Mouse (Mus musculus) heart, embryonic 15.5 days (tissue): ENCODE results near the gene Bax. TPM values are rescaled to one million over a fixed set of nuclear protein-coding genes. Genes with fewer than 3 reads are reported as not detected.
"Not testable (repeated sequence)": the region's sequence is repeated elsewhere in the genome, so short reads cannot be mapped to it uniquely, and the experiment has no call there.

Experiments used
- ATAC-seq: fragments of 200-750 bp; cut with Nextera tagmentation; replicated peaks from 2 replicates; pipeline ENCODE4 v1.8.0; 2017; ENCODE audit warnings: low read depth, moderate TSS enrichment; ENCODE audit not compliant: insufficient number of reproducible peaks, insufficient read depth, low FRiP score
- H3K27ac ChIP-seq: fragments of 300-500 bp; sonication (generic); 2 replicates; pipeline ENCODE4 v1.5.1; 2015; ENCODE audit warnings: mild to moderate bottlenecking, inconsistent platforms
- H3K27me3 ChIP-seq: fragments of 300-500 bp; sonication (generic); 2 replicates; pipeline ENCODE4 v1.6.1; 2015; ENCODE audit warnings: inconsistent platforms
- H3K36me3 ChIP-seq: fragments of 300-500 bp; sonication (generic); 2 replicates; pipeline ENCODE4 v1.6.1; 2015; ENCODE audit warnings: mild to moderate bottlenecking, inconsistent platforms
- H3K4me1 ChIP-seq: fragments of 300-500 bp; sonication (generic); replicated peaks from 2 replicates; pipeline ENCODE4 v1.6.1; 2015; ENCODE audit warnings: inconsistent platforms
- H3K4me2 ChIP-seq: fragments of 300-500 bp; sonication (generic); 2 replicates; pipeline ENCODE4 v1.6.1; 2015; ENCODE audit warnings: inconsistent platforms, mild to moderate bottlenecking, moderate library complexity
- H3K4me3 ChIP-seq: fragments of 300-500 bp; sonication (generic); 2 replicates; pipeline ENCODE4 v1.5.1; 2015; ENCODE audit warnings: mild to moderate bottlenecking, inconsistent platforms
- H3K9ac ChIP-seq: fragments of 300-500 bp; sonication (generic); 2 replicates; pipeline ENCODE4 v1.6.1; 2015; ENCODE audit warnings: mild to moderate bottlenecking, inconsistent platforms
- H3K9me3 ChIP-seq: fragments of 300-500 bp; sonication (generic); replicated peaks from 2 replicates; pipeline ENCODE4 v1.6.1; 2016; ENCODE audit warnings: inconsistent platforms
- WGBS: fragments of 180-500 bp; shearing (Covaris S2); methylation state at CpG from one replicate; pipeline ENCODE4 v1.1.7; 2015; ENCODE audit warnings: mixed read lengths; 5-methylcytosine and 5-hydroxymethylcytosine counted together
- polyA plus RNA-seq: library from polyadenylated mRNA; unstranded; fragments of >200 nt; fragmentation: Nextera tagmentation; extraction: Ambion mirVana; gene quantifications from 2 replicates; pipeline ENCODE4 v1.2.1, GENCODE M21; 2015

The Bax gene
- polyA plus RNA-seq, 1 experiment from 2014 or later: 112 TPM

- ATAC-seq: no peak
- no peak overlapping the region for H3K27ac ChIP-seq
- WGBS: 94% methylated on average over 8 of the region's 8 CpGs
Measured at GRCm38 (mm10) chr7:45492225-45492844, 25.6 kb upstream of the Bax start.

GRCm38 (mm10) chr7:45491264-45491663 lies 24.6 kb upstream of the Bax start:
- Histone ChIP-seq H3K4me1 (peaks cover 14% of the 10 kb centered on the region), H3K9ac (no peak overlapping the region), H3K4me2 (peak overlapping the region; percentile 7; the same call in 1 of the 2 replicates), H3K4me3 (no peak overlapping the region), H3K27ac (no peak overlapping the region), H3K27me3 (no peaks in the 10 kb centered on the region), H3K9me3 (no peaks in the 10 kb centered on the region), H3K36me3 (peaks cover 30% of the 10 kb centered on the region)
- 26% methylated on average over 3 of the region's 3 CpGs for WGBS
- no peak for ATAC-seq

More at GRCm38 (mm10) chr7:45492225-45492844, 25.6 kb upstream of the Bax start:
- no peaks in the 10 kb centered on the region for H3K27me3 ChIP-seq
- H3K9me3 ChIP-seq: no peaks in the 10 kb centered on the region
- H3K4me1 ChIP-seq: peaks cover 14% of the 10 kb centered on the region
- H3K4me2 ChIP-seq: no peak overlapping the region
- no peak overlapping the region for H3K4me3 ChIP-seq
- no peak overlapping the region for H3K9ac ChIP-seq
- H3K36me3 ChIP-seq: peaks cover 36% of the 10 kb centered on the region

- Histone ChIP-seq H3K27ac (no peak overlapping the region), H3K9me3 (no peaks in the 10 kb centered on the region), H3K4me2 (peak overlapping the region; percentile 7; the same call in 1 of the 2 replicates), H3K36me3 (peaks cover 30% of the 10 kb centered on the region), H3K4me3 (no peak overlapping the region), H3K27me3 (no peaks in the 10 kb centered on the region), H3K4me1 (peaks cover 14% of the 10 kb centered on the region), H3K9ac (no peak overlapping the region)
- 48% methylated on average over 9 of the region's 9 CpGs for WGBS
- ATAC-seq: no peak
Measured at GRCm38 (mm10) chr7:45490822-45491221, 24.1 kb upstream of the Bax start.

- Histone ChIP-seq H3K27me3 (no peaks in the 10 kb centered on the region), H3K9ac (no peak overlapping the region), H3K36me3 (peaks cover 17% of the 10 kb centered on the region; the same call in 1 of the 2 replicates), H3K27ac (no peak overlapping the region), H3K9me3 (no peaks in the 10 kb centered on the region), H3K4me3 (no peak overlapping the region), H3K4me2 (no peak overlapping the region), H3K4me1 (peaks cover 14% of the 10 kb centered on the region)
- no peak for ATAC-seq
- WGBS: 62% methylated on average over 7 of the region's 7 CpGs
Measured at GRCm38 (mm10) chr7:45489578-45489977, 22.9 kb upstream of the Bax start.

- H3K4me2 ChIP-seq: peak within 1 kb of the TSS; percentile 82
- WGBS: 10% methylated on average over 38 of the region's 38 CpGs
- peak within 1 kb of the TSS; percentile 52 for H3K9ac ChIP-seq
- no peaks in the 10 kb centered on the region for H3K27me3 ChIP-seq
- H3K4me1 ChIP-seq: peaks cover 14% of the 10 kb centered on the region
- H3K9me3 ChIP-seq: no peaks in the 10 kb centered on the region
- peaks cover 8% of the 10 kb centered on the region; the same call in 1 of the 2 replicates for H3K36me3 ChIP-seq
- peak; percentile 67 for ATAC-seq
- H3K27ac ChIP-seq: peak within 1 kb of the TSS; percentile 10
- peak within 1 kb of the TSS; percentile 57 for H3K4me3 ChIP-seq
Measured at GRCm38 (mm10) chr7:45488293-45489204, 21.9 kb upstream of the Bax start, which contains the start of gene Dhdh. TSS of gene Dhdh (minus strand) at chr7:45488805.

GRCm38 (mm10) chr7:45487861-45488292 lies 21.2 kb upstream of the Bax start:
- Histone ChIP-seq H3K27me3 (no peaks in the 10 kb centered on the region), H3K9ac (no peak overlapping the region), H3K4me3 (peak overlapping the region; percentile 57), H3K27ac (peak overlapping the region; percentile 9; the same call in 1 of the 2 replicates), H3K36me3 (peaks cover under 1% of the 10 kb centered on the region; the same call in 1 of the 2 replicates), H3K4me2 (peak overlapping the region; percentile 82), H3K4me1 (peaks cover 14% of the 10 kb centered on the region), H3K9me3 (no peaks in the 10 kb centered on the region)
- ATAC-seq: peak; percentile 22; the same call in 1 of the 2 replicates
- 44% methylated on average over 11 of the region's 11 CpGs for whole genome bisulfite sequencing

GRCm38 (mm10) chr7:45486761-45487415 lies 20.2 kb upstream of the Bax start, which contains the start of gene Gm45808:
TSS of gene Gm45808 (minus strand) at chr7:45486811.
- Histone ChIP-seq H3K4me1 (peaks cover 14% of the 10 kb centered on the region), H3K9me3 (no peaks in the 10 kb centered on the region), H3K27ac (no peak within 1 kb of the TSS)

GRCm38 (mm10) chr7:45486158-45486557 lies 19.5 kb upstream of the Bax start:
- H3K4me1 ChIP-seq: peaks cover 14% of the 10 kb centered on the region
- H3K4me2 ChIP-seq: no peak overlapping the region
- H3K36me3 ChIP-seq: no peaks in the 10 kb centered on the region
- H3K27me3 ChIP-seq: no peaks in the 10 kb centered on the region
- no peak overlapping the region for H3K9ac ChIP-seq
- H3K9me3 ChIP-seq: no peaks in the 10 kb centered on the region
- ATAC-seq: no peak
- no peak overlapping the region for H3K4me3 ChIP-seq
- no peak overlapping the region for H3K27ac ChIP-seq
- 46% methylated on average over 7 of the region's 7 CpGs for WGBS

More at GRCm38 (mm10) chr7:45486761-45487415, 20.2 kb upstream of the Bax start, which contains the start of gene Gm45808:
- no peak within 1 kb of the TSS for H3K4me3 ChIP-seq
- H3K9ac ChIP-seq: no peak within 1 kb of the TSS
- no peak within 1 kb of the TSS for H3K4me2 ChIP-seq
- no peak for ATAC-seq
- no peaks in the 10 kb centered on the region for H3K27me3 ChIP-seq
- no peaks in the 10 kb centered on the region for H3K36me3 ChIP-seq
- WGBS: 80% methylated on average over 12 of the region's 12 CpGs

GRCm38 (mm10) chr7:45484985-45485384 lies 18.3 kb upstream of the Bax start:
- H3K27me3 ChIP-seq, H3K27ac ChIP-seq, H3K36me3 ChIP-seq, H3K4me3 ChIP-seq, H3K4me2 ChIP-seq, ATAC-seq, H3K9me3 ChIP-seq, H3K9ac ChIP-seq: not testable (repeated sequence)
- WGBS: 85% methylated on average over 5 of the region's 5 CpGs
- peaks cover 14% of the 10 kb centered on the region for H3K4me1 ChIP-seq

GRCm38 (mm10) chr7:45482166-45482565 lies 15.5 kb upstream of the Bax start:
- ATAC-seq: no peak
- Histone ChIP-seq H3K4me1 (no peaks in the 10 kb centered on the region), H3K27me3 (no peaks in the 10 kb centered on the region), H3K4me2 (no peak overlapping the region), H3K9ac (no peak overlapping the region), H3K4me3 (no peak overlapping the region), H3K27ac (no peak overlapping the region), H3K9me3 (no peaks in the 10 kb centered on the region), H3K36me3 (no peaks in the 10 kb centered on the region)
- 71% methylated on average over 1 of the region's 1 CpGs for WGBS
